Mouse (Mus musculus) left cerebral cortex, adult 2 months (tissue): ENCODE data around the gene Snx4. TPM values are rescaled to one million over a fixed set of nuclear protein-coding genes. Genes with fewer than 3 reads are reported as not detected.
"Not testable (repeated sequence)": the region's sequence is repeated elsewhere in the genome, so short reads cannot be mapped to it uniquely, and the experiment has no call there.

Experiments
- DNase-seq, 2 experiments: peaks; one replicate each; pipeline ENCODE4 v3.0.0; 2021 to 2022; ENCODE audit warnings: low spot score in 2 of 2, mixed read lengths in 1 of 2; ENCODE audit errors: extremely low spot score in 1 of 2
- H3K27ac ChIP-seq: fragments of 200-600 bp; 2 replicates; pipeline ENCODE4 v1.8.1; 2022
- H3K4me3 ChIP-seq: fragments of 200-600 bp; 2 replicates; pipeline ENCODE4 v1.8.1; 2022
- CTCF ChIP-seq: fragments of 200-600 bp; IDR thresholded peaks from 2 replicates; pipeline ENCODE4 v1.8.1; 2022; ENCODE audit warnings: antibody characterized with exemption, mild to moderate bottlenecking, moderate library complexity
- intact Hi-C: fragments of 180-260 bp; cut with DNase I; formaldehyde crosslinking; loops from one replicate; pipeline ENCODE4 v1.15.1; 2025
- long read RNA-seq, 2 experiments: library from polyadenylated mRNA; stranded (forward); transcript quantifications; one replicate each; pipeline ENCODE4 v2.0.0; 2021; ENCODE audit warnings: borderline mapping rate in 2 of 2
- total RNA-seq, 2 experiments: library from RNA; stranded (reverse); gene quantifications; 2 replicates each; pipeline ENCODE4 v1.2.3; 2021

Gene Snx4
- 10 to 100 TPM; 32.0 to 33.2 TPM for total RNA-seq
- long read RNA-seq, experiment 1, transcript Snx4-201 (14 exons, 3,161 nt): major isoform, 64 of 74 reads
- long read RNA-seq, experiment 1, partial matches to known transcripts: 5 of 74 reads
- long read RNA-seq, experiment 1, other reads (novel, unspliced or antisense): 5 of 74 reads
- long read RNA-seq, experiment 2, transcript Snx4-201 (14 exons, 3,161 nt): major isoform, 27 of 37 reads
- long read RNA-seq, experiment 2, partial matches to known transcripts: 3 of 37 reads
- long read RNA-seq, experiment 2, other reads (novel, unspliced or antisense): 7 of 37 reads

DNA sequence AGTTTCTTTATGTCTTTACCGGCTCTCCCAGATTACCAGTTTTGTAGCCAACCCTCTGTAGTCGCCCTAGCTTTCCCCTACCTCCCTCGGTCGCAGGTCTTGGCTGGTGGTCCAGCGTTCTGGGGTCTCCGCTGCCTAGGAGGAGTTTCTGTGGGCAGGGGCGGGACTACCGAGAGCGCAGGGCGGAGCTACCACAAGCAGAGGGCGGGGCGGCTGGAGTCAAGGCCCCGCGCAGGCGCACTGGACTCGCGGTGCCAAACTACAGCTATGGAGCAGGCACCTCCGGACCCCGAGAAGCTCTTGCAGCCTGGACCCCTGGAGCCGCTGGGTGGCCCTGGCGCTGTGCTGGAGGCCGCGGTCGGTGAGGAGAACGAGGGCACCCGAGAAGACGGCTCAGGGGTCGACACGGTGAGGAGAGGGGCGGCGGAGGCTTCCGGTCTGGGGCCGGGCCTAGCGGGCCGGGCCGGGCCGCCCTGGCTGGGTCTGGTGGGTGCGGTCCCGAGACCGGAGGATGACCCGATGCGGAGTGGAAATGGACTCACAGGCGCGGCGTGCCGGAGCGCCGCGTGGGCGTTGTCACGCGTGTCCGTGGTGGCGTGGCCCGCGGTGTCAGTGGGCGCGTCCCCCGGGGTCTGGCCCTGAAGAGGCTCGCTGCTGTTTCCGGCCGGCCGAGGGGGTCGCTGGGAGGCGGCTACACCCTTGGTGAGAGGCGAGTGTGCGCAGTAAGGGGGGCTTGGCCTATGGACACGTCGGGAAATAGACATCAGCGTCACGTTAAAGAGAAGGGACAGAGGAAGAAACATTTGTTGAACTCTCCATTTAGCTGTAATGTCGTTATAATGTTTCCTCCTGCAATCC is at the start of gene Snx4:
Snx4 (plus strand) TSS at position 249 of the 858 bp plus-strand sequence.
- intact Hi-C loops: loop anchor here (5.0 kb wide), 1 partner anchor 64 kb away; the partner anchor contains the start of gene Osbpl11
- Histone ChIP-seq H3K27ac (peak within 1 kb of the TSS; percentile 95), H3K4me3 (peak within 1 kb of the TSS; percentile 100)
- peak; percentile 90 to 92 for DNase-seq
- TF ChIP-seq CTCF: no peak

DNA sequence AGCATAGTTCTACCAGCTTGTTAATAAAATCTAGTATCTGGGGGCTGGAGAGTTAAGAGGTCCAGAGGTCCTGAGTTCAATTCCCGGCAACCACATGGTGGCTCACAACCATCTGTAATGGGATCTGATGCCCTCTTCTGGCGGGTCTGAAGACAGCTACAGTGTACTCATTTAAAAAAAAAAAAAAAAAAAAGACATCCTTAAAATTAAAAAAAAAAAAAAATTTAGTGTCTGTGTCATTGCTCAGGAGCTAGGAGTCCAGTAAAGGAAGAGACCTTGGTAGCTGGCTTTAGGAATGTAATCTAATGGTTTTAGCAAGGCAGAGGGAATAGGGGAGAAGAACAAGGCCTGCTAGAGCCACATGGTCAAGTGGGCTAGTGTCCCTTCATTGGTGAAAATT is 40.4 kb upstream of the Snx4 start:
- TF ChIP-seq CTCF: peak; percentile 17
- H3K4me3 ChIP-seq: no peak overlapping the region
- intact Hi-C loops: no loop called here

DNA sequence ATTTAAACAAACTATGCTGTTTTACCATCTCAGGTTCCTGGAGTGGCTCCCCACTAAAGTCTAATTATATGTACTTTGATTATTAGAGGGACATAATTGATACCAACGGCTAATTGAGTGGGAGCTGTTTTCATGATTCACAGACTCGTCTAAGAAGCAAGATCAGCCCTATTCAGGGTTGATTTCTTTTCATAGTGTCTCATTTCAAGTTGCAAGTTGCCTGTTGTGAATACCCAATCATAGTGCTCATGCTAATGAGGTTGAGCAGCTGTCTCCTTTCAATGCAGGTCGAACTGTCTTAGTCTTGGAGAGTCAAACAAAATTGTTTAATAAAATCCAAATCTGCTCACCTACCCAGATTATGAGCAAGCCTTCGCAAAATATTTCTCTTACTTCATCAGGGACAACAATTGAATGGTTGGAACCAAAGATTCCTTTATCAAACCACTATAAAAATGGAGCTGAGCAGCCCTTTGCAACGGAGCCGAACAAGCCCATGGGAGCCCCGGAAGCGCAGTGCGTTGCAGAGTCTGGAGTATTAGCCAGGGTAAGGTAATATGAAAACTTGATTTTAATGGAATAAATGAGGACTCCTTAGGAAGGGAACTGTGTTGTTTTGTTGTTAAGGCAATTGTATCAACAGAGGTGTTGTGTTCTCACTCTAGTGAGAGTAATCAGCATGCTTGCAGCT is 34.8 kb upstream of the Snx4 start:
- no peak for DNase-seq
- intact Hi-C loops: no loop called here
- no peak overlapping the region for H3K4me3 ChIP-seq
- H3K27ac ChIP-seq: no peak overlapping the region
- TF ChIP-seq CTCF: no peak

More for the DNA sequence above, 40.4 kb upstream of the Snx4 start:
- no peak for DNase-seq
- H3K27ac ChIP-seq: no peak overlapping the region

DNA sequence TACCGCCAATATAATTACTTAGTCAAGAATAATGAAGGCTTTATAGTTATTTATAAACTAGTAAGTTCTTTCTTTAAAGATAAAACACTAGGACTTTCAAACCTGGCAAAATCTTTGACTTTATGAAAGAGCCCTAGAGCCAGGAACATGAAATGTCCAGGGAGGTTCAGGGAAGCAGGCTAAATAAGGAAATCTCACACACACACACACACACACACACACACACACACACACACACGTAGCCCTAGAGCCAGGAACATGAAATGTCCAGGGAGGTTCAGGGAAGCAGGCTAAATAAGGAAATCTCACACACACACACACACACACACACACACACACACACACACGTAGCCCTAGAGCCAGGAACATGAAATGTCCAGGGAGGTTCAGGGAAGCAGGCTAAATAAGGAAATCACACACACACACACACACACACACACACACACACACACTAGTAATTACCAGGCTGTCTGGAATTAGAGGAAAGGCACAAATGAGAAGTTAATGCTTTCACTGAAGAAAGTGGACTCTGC is 33.6 kb upstream of the Snx4 start:
- intact Hi-C loops, DNase-seq, H3K27ac ChIP-seq, H3K4me3 ChIP-seq: not testable (repeated sequence)

DNA sequence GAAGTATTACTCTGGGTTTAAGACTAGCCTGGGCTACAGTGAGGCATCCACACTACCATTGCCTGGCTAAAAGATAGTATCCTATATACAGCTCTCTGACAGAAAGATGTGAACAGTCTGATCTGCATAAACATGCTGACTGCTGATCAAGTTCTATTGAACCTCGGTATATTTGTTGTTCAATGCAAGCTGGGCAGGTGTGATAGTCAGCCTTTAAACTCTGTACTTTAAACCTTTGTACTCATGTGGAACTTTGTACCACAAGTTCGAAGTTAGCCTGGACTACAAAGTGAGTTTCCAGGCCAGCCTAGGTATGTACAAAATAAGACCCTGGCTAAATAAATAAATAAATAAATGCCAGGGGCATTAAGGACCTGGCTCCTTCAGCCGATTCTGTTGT is 28.8 kb upstream of the Snx4 start:
- no peak overlapping the region for H3K27ac ChIP-seq
- intact Hi-C loops: no loop called here
- no peak overlapping the region for H3K4me3 ChIP-seq
- no peak for DNase-seq
- TF ChIP-seq CTCF: no peak

DNA sequence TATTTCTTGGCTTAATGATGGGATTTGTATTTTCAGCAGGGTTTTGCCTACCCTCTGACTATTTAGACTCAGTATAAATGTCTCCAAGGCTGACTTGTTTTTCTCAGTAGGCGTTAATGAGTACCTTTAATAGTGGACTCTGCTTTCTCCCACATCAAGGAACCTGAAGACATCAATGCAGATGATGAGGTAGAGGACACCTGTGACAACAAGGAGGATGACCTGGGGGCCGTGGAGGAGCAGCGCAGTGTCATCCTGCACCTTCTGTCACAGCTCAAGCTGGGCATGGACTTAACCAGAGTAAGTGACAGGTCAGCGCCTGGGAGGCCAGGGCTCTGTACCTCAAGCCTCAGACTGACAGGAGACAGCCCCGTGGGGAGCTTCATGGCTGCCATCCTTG is 26.9 kb upstream of the Snx4 start:
- intact Hi-C loops: no loop called here
- Histone ChIP-seq H3K27ac (no peak overlapping the region), H3K4me3 (no peak overlapping the region)
- DNase-seq: no peak
- TF ChIP-seq CTCF: no peak

DNA sequence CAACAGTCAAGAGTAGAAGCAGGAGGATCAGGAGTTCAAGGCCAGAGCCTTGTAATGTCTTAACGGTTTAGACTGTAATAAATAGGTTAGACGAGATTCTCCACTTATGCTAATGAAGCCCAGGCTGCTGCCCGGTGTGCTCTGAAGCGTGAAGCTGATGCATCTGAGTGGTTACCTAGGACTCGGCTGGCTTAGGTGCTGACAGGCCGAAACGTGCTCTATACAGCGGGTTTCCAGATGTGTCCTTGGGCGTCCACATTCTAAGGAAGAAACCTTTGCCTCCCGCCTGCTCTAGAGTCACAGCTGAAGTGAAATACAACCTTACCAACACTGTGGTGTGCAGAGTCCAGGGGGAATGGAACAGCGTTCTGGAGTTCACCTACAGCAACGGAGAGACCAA is 17.1 kb upstream of the Snx4 start:
- DNase-seq: no peak
- Histone ChIP-seq H3K4me3 (no peak overlapping the region), H3K27ac (no peak overlapping the region)
- intact Hi-C loops: no loop called here
- TF ChIP-seq CTCF: no peak

DNA sequence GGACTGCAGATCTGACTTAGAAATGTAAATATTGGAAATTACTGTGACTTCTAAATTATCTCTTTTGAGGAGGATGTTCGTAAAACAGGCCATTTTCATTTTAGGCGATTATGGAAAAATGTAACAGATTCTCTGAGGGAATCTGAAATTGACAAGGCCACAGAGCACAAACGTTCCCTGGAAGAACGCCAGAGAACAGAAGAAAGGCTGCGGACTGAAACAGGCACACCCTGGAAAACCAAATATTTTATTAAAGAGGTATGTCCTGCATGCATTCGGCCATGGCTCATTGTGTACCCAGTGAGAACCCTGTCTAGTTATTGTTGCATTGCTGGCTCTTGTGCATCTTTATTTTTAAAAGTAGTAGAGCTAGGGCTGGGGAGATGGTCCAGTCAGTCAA is 15.1 kb upstream of the Snx4 start:
- intact Hi-C loops: no loop called here
- no peak overlapping the region for H3K27ac ChIP-seq
- no peak overlapping the region for H3K4me3 ChIP-seq
- no peak for TF ChIP-seq CTCF
- DNase-seq: no peak

DNA sequence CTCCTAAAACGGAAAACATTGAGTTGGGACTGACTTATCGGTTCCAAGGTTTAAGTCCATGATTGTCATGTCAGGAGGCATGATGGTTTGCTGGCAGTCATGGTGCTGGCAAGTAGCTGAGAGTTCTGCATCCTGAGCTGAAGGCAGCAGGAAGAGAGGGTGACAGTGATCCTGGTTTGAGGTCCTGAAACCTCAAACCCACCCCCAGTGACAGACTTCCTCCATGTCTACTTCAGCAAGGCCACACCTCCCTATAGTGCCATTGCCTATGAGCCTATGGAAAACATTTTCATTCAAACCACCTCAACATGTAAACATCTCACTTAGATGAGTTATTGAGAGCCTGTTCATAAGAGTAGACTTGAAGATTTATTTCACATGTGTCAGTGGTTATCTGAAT is 11.9 kb upstream of the Snx4 start:
- no peak overlapping the region for H3K27ac ChIP-seq
- H3K4me3 ChIP-seq: no peak overlapping the region
- TF ChIP-seq CTCF: no peak
- no peak for DNase-seq
- intact Hi-C loops: no loop called here

DNA sequence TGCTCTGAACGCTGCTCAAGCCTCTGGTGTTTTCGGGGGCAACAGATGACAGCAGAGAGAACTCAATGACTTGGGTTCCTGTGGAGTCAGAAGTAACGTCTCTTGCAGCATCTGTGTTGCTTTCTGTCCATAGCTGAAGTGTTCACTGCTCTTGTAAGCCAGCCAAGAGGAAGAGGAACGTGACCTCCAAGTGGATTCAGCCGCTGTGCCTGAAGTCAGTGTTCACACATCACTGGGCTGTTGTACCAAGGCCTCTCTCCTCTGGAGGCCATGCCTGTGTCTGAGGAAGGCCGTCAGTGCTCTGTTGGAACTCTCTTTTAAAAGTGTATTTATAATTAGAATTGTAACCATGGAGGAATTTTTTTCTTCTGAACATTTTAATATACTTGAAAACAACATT is 9.2 kb upstream of the Snx4 start:
- no peak for DNase-seq
- TF ChIP-seq CTCF: no peak
- intact Hi-C loops: no loop called here
- no peak overlapping the region for H3K27ac ChIP-seq
- H3K4me3 ChIP-seq: no peak overlapping the region

DNA sequence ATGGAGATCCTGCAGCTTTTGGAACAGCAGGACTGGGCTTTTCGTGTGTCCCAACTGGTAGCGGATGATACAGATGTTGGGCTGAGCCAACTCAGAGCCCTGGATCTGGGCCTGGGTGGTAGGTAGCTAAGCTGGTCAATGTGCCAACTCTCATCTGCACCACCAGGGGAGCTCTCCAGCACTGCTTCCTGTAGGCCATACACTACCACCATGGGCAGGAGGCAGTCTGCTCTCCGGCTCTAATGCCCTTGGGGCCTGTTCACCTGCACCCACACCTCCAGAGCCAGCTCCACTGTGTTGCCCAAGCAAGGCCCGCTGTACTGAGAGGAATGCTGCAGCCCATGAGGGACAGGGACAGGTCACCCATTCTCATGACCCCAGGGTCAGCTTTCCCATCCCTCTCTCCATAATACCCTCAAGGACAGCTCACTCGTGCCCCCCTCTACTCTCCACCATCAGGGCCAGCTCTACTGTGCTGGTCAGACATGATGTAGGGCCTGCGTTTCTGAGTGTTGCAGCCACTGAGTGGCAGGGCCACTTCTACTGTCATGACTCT is 7.0 kb upstream of the Snx4 start:
- TF ChIP-seq CTCF: peak; percentile 15; the same call in 1 of the 2 replicates

More for the DNA sequence above, 7.0 kb upstream of the Snx4 start:
- Histone ChIP-seq H3K27ac (no peak overlapping the region), H3K4me3 (no peak overlapping the region)
- intact Hi-C loops: no loop called here
- no peak for DNase-seq
